Mouse (Mus musculus) heart, adult 8-10 months (tissue): ENCODE measurements around the gene Ccl17. TPM values are rescaled to one million over a fixed set of nuclear protein-coding genes. Genes with fewer than 3 reads are reported as not detected.

Source experiments
- DNase-seq: peaks from one replicate; pipeline ENCODE4 v3.0.0; 2022; ENCODE audit warnings: low spot score
- total RNA-seq, 4 experiments: library from RNA; stranded (reverse); gene quantifications; 2 replicates each; pipeline ENCODE4 v1.2.4; 2022

Gene Ccl17
- total RNA-seq, 4 experiments from 2014 or later: not detected

- no peak for DNase-seq
Observed at GRCm38 (mm10) chr8:94789256-94789955, 20.8 kb upstream of the Ccl17 start.

DNA sequence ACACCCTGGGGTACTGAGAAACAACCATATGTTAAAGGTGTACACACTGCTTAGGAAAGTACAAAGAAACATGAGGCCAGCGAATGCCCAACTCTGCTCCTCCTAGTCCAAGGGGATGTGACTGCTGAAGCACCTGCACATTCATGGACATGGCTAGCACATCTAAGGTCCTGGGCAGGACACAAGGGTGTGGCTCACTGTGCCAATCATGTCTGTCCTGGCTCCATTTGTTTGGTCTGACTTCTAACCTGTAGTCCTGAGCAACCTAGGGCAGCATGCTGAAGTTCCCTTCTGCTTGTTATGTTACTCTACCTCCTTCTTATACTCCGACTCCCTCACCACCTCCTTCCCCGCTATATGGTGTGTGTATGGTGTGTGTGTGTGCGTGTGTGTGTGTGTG lies 15.9 kb upstream of the Ccl17 start:
- no peak for DNase-seq

- no peak for DNase-seq
Observed at GRCm38 (mm10) chr8:94794782-94795181, 15.5 kb upstream of the Ccl17 start.

DNA sequence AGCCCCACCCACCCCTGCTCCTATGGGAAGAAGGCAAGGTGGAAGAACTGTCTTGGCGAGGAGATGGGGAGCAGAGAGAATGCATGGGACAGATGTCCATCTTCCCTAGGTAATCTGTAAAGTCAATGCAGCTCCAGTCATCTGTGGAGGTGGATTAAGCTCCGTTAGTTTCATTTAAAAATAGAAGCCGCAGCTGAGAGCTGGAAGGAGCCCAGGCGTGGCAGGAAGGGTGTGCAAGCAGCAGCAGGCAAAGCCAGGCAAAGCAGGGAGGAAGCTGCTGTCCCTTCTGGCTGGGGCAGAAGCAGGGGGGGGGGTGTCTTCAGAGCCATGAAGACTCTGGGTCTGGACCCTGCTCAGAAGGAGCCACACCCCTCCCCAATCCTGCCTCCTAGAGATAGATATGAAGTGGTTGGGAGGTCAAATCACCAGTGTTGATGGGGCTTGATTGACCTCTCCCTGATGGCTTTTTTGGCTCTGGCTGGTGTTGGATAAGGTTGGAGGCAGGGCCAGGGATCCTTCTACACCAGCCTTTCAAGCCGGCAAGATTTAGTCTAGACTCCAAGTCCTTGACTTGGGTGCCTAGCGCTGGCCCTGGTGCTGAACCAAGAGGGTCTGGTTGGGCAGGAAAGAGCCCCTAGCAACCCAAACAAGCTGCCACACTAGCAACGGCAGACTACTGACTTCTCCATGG lies 9.8 kb upstream of the Ccl17 start:
- DNase-seq: no peak

GRCm38 (mm10) chr8:94801293-94802095 lies 8.8 kb upstream of the Ccl17 start:
- DNase-seq: peak; percentile 41

DNA sequence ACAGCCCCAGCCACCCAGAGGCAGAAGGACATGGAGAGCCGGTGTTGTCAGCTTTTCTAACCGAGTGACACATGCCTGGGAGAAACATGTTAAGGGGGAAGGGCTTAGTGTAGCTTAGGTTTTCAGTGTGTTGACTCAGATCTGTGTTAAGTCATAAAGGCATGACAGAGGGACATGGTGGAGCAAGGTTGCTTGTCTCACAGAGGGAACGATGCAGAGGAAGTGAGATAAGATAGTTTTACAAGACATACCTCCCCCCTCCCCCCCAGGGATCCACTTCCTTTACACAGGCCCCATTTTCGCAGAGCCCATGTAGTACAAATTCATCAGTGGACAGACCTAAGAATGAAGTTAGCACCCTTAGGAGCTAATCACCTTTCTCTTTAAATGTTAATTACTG lies 7.9 kb upstream of the Ccl17 start:
- no peak for DNase-seq

DNA sequence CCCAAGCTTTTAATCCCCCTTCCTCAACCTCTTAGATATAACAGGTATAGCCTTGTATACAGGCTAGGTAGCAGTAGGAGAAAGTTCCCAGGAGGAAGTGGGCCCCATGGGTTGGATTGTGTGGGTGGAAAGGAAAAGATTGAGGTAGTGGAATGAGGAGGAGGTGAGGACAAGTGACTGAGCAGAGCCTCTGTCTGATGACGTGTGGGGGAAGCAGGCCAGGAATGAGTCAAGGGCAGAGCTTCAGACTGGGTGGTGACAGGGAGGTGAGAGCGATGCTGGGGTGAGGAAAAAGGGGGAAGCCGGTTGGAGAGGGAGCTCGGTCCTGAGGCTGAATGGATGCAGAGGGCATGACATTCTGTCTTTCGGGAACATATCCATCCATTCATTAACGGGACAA lies 6.7 kb upstream of the Ccl17 start:
- DNase-seq: no peak

DNA sequence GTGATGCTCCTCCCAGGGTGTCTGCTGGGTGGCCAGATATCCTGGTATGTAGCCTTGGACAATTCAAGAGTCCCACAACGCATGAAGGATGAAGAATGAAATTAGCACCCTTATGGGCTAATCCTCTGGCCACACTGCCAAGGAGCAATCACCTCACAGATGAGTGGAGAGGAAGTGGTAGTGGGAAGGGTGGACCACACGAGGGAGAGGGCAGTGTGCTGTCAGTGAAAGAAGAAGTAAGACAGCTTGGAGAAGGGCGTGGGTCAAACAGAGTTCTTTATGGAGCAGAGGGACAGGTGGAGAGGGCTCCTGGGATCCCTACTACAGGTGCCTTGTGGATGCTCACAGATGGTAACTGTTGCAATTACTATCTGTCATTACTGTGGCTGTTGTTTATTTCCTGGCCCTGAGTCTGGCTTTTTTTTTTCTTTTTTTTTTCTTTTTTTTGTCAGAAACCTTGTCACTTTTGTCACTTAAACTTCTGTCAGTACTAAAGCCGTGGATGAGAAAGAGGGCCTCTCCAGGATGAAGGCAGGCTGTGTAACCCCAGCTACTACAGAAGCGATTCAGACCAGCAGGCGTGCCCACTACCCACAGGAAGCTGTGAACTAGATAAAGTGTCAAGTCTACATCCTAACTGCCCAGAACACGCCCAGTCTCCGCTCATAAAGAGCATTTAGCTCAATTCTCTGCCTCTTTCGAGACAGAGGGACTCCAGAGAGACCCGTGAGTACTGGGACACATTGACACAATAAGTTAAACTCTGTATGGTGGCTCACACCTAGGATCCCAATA lies 5.5 kb upstream of the Ccl17 start:
- no peak for DNase-seq

DNA sequence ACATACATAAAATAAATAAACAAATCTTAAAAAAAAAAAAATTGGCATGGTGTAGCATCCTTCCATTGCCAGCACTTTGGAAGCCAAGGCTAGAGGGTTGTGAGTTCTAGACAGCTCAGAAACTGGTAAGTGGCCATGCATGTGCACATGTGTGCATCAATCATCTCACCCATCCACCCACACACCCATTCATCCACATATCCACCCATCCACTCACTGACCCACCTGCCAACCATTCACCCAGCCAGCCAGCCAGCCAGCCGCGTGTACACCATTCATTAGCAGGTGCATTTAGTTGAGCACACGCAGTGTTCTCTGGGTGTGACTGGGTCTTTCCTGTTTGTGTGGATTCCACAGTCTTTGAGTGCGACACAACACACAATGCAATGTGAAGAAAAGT lies 4.4 kb upstream of the Ccl17 start:
- no peak for DNase-seq

DNA sequence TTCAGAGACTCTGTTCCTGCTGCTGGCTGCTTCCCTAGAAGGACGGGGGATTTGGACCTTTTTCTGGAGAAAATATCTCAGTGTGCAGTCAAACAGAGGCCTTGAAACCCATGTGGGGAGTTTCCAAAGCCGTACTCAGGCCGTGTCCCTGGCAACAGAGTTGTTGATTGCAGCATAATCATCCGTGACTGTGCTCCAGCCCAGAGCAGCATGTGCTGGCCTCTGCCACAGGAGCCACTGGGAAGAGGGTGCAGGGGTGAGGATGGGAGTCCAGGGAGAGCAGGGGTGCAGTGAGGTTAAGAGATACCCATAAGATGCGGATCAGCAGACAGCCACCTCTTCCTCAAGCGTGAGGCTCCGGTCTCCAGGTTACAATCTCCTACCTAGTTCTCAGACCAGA lies 2.7 kb upstream of the Ccl17 start:
- no peak for DNase-seq

- DNase-seq: no peak
Observed at GRCm38 (mm10) chr8:94808372-94808771, 1.9 kb upstream of the Ccl17 start.

DNA sequence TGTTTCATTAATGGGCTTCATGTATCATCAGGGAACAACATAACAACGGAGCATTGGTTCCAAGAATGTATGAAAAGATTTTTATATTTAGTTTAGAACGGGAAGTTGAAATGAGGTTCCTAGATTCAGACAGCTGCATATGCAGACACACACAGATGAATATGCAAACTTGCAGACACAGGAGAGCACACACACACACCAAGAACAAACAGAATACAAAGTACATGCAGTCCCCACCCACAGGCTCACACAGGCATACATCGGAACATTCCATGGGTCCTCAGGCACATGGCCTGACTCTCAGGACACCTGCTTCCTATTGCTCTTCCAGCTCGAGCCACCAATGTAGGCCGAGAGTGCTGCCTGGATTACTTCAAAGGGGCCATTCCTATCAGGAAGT lies 602 bp downstream of the Ccl17 start:
- no peak for DNase-seq

DNA sequence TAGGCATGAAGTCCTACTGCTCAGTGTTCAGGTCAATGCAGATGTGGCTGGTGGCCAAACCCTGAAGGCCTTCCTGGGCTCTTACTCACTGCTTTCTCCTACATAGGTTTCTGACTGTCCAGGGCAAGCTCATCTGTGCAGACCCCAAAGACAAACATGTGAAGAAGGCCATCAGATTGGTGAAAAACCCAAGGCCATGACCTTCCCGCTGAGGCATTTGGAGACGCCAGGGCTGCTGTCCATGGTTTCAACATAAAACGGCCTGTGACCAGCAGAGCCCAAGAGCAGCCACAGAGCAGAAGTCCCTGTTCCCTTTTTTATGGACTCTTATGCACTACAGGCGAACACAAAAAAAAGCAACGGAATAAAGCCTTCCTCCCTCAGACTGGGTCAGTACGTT lies 1.4 kb downstream of the Ccl17 start:
- no peak for DNase-seq

GRCm38 (mm10) chr8:94812645-94813098 lies 2.4 kb downstream of the Ccl17 start:
- peak; percentile 92 for DNase-seq

DNA sequence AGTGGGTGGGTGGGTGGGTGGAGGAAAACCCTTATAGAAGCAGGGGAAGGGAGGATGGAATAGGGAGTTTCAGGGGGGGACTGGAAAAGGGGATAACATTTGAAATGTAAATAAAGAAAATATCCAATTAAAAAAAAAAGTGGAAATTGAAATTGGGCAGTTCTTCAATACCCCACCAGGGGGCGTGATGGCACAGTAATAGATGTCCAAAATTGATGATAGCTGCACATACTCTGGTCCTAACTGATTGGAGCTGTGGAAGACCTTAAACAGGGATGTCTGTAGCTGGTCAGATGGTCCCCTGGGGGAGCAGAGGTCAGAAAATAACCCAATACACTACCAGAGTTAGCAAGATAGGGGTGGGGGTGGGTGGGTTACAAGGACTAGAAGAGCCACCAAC lies 4.3 kb downstream of the Ccl17 start:
- no peak for DNase-seq

DNA sequence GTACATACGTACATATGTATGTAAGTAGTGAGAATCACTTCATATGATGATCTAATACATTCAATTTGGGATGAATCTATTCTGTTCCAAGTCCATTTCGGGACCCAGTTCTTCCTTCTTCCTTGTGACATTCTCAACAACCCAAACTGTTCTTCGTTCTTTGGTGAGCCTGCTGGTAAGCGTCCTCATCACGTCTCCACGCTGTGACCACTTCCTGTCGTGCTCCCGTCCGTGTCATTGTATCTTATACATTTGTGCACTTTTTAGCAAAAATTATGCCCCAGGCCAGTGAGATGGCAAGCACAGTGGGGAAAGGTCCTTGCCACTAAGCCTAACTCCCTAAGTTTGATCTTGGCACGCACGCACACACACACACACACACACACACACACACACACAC lies 7.7 kb downstream of the Ccl17 start:
- DNase-seq: no peak

GRCm38 (mm10) chr8:94819671-94820179 lies 9.5 kb downstream of the Ccl17 start:
- DNase-seq: no peak

GRCm38 (mm10) chr8:94820553-94820952 lies 10.3 kb downstream of the Ccl17 start:
- DNase-seq: no peak

DNA sequence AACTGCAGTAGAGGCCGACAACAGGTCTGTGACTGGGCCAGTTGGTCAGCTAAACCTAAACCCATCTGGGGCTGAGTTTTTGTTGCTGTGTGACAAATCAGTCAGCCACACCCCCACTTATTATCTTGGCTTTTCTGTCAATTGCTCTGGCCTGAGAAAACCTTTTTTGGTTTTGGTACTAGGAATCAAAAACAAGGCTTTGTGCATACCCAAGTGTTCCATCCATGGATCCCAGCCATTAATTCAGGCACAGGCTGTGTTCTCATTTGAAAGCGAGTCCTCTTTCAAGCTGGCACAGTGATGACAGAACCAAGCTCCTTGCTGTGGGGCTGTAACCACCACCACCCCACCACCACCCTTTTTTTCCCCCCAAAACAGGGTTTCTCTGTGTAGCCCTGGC lies 11.1 kb downstream of the Ccl17 start:
- no peak for DNase-seq

DNA sequence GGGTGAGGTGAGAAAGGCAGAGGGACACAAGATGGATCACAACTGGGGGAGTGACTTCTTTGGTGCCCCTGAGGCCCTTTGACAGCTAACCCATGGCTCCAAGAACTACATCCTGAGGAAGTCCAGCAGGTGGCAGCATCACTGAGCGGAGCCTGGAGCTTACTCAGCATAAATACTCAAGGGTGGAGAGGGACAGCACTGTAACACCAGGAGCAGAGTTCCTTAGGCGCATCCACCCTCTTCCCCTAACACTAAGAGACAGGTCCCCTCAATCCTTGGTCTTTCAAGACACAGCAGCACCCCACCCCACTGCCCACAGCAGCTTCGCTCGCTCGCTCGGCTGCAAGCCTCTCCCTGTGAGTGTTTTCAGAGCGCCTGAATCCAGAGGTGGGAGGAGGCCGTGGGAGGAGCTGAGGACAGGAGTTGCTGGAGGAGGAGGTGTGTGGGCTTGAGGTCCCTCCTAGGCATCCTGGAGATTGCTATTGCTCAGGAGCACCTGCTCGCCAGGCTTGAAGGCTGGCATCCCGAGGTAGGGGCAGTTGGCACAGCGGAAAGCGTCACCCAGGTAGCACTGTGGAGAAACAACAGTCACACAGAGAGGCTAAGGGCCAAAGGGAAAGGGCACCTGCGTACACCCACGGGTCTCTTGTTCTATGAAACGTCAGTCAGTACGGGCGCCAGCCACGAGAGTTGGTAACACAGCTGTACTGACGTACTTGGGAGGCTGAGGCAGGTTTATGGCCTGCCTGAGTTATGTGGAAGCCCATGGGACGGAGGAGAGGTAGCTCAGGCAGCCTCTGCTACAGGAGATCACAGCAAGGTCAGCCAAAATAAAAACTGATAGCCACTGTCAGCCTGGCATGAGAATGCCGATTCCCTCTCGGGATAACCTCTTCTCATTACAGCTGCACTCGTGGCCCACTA lies 12.6 kb downstream of the Ccl17 start:
- peak; percentile 63 for DNase-seq
